Comparison of ENCODE assay signal across 8 mouse cellular contexts in genomic region chr6:140622391-140623225, GRCm38 (mm10). TPM values are rescaled to one million over a fixed set of nuclear protein-coding genes. Genes with fewer than 3 reads are reported as not detected.
DNase-seq lines count a peak whose midpoint lies in the region; ATAC-seq and TF ChIP-seq lines count a peak whose summit lies in the region.

Gene Aebp2 (plus strand): TSS chr6:140622663.

- peaks cover 21% of the 10 kb centered on the region for H3K4me1 ChIP-seq in embryonic fibroblast, embryonic 13.5 days (ENCODE audit: control insufficient read depth, insufficient read depth, low read length)
- peaks cover 32% of the 10 kb centered on the region for H3K4me1 ChIP-seq in heart, embryonic 13.5 days
- peaks cover 11% of the 10 kb centered on the region; the same call in 1 of the 2 replicates for H3K4me1 ChIP-seq in lung, postnatal 0 days (ENCODE audit: insufficient read depth, low read depth, low read length)
- H3K4me1 ChIP-seq in stomach, postnatal 0 days (replicated peaks; ENCODE audit: control insufficient read depth, insufficient read depth), result peaks cover 3% of the 10 kb centered on the region; the same call in 1 of the 2 replicates

- no peak for TF ChIP-seq EP300 in lung, postnatal 0 days (IDR thresholded peaks at IDR 0.05)
- TF ChIP-seq EP300 in stomach, postnatal 0 days (optimal IDR thresholded peaks at IDR 0.05), result no peak

- peak; percentile 24 for DNase-seq in layer of hippocampus, adult 11-12 months (ENCODE audit: low spot score)
- no peak for DNase-seq in layer of hippocampus, adult 9-10 months (ENCODE audit: low spot score)
- DNase-seq in ZHBTc4 (ENCODE audit: low read depth, low spot score), result peak; percentile 79
- DNase-seq in layer of hippocampus, adult 2 months (ENCODE audit: low spot score in 2 of 2), result no peak
- DNase-seq in lung, postnatal 0 days (ENCODE audit: low spot score), result no peak
- DNase-seq in stomach, postnatal 0 days (ENCODE audit: low spot score), result peak; percentile 24

- H3K4me2 ChIP-seq in heart, embryonic 13.5 days, result peak within 1 kb of the TSS; percentile 91
- H3K4me2 ChIP-seq in lung, postnatal 0 days (replicated peaks; ENCODE audit: low read depth, low read length), result peak within 1 kb of the TSS; percentile 76
- H3K4me2 ChIP-seq in stomach, postnatal 0 days (replicated peaks; ENCODE audit: low read depth), result peak within 1 kb of the TSS; percentile 75

- no peaks in the 10 kb centered on the region for H3K27me3 ChIP-seq in heart, embryonic 13.5 days (replicated peaks)
- no peaks in the 10 kb centered on the region for H3K27me3 ChIP-seq in lung, postnatal 0 days (replicated peaks; ENCODE audit: insufficient read depth, low read length)
- H3K27me3 ChIP-seq in stomach, postnatal 0 days (ENCODE audit: control insufficient read depth, insufficient read depth, low read length), result no peaks in the 10 kb centered on the region

- H3K27ac ChIP-seq in embryonic fibroblast, embryonic 13.5 days (ENCODE audit: insufficient read depth, low read length), result peak within 1 kb of the TSS; percentile 98
- peak within 1 kb of the TSS; percentile 97 for H3K27ac ChIP-seq in heart, embryonic 13.5 days (replicated peaks)
- peak within 1 kb of the TSS; percentile 99 for H3K27ac ChIP-seq in layer of hippocampus, adult 2 months
- peak within 1 kb of the TSS; percentile 95 for H3K27ac ChIP-seq in lung, postnatal 0 days (ENCODE audit: low read length)
- H3K27ac ChIP-seq in stomach, postnatal 0 days (replicated peaks), result peak within 1 kb of the TSS; percentile 97

- H3K36me3 ChIP-seq in heart, embryonic 13.5 days, result no peaks in the 10 kb centered on the region
- H3K36me3 ChIP-seq in lung, postnatal 0 days (ENCODE audit: insufficient read depth, low read length), result no peaks in the 10 kb centered on the region
- H3K36me3 ChIP-seq in stomach, postnatal 0 days (ENCODE audit: control insufficient read depth, insufficient read depth, low read length), result no peaks in the 10 kb centered on the region

- H3K9ac ChIP-seq in heart, embryonic 13.5 days, result peak within 1 kb of the TSS; percentile 93
- peak within 1 kb of the TSS; percentile 85 for H3K9ac ChIP-seq in lung, postnatal 0 days (replicated peaks; ENCODE audit: low read depth)
- peak within 1 kb of the TSS; percentile 97 for H3K9ac ChIP-seq in stomach, postnatal 0 days (ENCODE audit: low read length)

- peak within 1 kb of the TSS; percentile 7 for H3K4me3 ChIP-seq in embryonic fibroblast, embryonic 13.5 days (ENCODE audit: insufficient read depth, low read length)
- H3K4me3 ChIP-seq in heart, embryonic 13.5 days, result peak within 1 kb of the TSS; percentile 89
- H3K4me3 ChIP-seq in layer of hippocampus, adult 2 months, result peak within 1 kb of the TSS; percentile 79
- H3K4me3 ChIP-seq in lung, postnatal 0 days (ENCODE audit: low read depth, low read length), result peak within 1 kb of the TSS; percentile 97
- peak within 1 kb of the TSS; percentile 94 for H3K4me3 ChIP-seq in stomach, postnatal 0 days (ENCODE audit: low read depth, low read length)

- 39% methylated on average over 30 of the region's 30 CpGs for WGBS in heart, embryonic 13.5 days
- WGBS in lung, postnatal 0 days, result 41% methylated on average over 30 of the region's 30 CpGs
- WGBS in stomach, postnatal 0 days, result 42% methylated on average over 30 of the region's 30 CpGs

- peak; percentile 32; the same call in 1 of the 2 replicates for TF ChIP-seq POLR2A in embryonic fibroblast, embryonic 13.5 days (IDR thresholded peaks at IDR 0.05; ENCODE audit: low read depth, low read length)

- no peaks in the 10 kb centered on the region for H3K9me3 ChIP-seq in heart, embryonic 13.5 days
- no peaks in the 10 kb centered on the region for H3K9me3 ChIP-seq in lung, postnatal 0 days (ENCODE audit: low read length)
- H3K9me3 ChIP-seq in stomach, postnatal 0 days (ENCODE audit: control insufficient read depth, low read length), result no peaks in the 10 kb centered on the region

- no peak for ATAC-seq in heart, embryonic 13.5 days (ENCODE audit: extremely low read depth, insufficient number of reproducible peaks, low FRiP score, low TSS enrichment)
- no peak for ATAC-seq in lung, postnatal 0 days
- no peak; the same call in 1 of the 2 replicates for ATAC-seq in stomach, postnatal 0 days (ENCODE audit: low FRiP score, low TSS enrichment)

- no peak for TF ChIP-seq CTCF in embryonic fibroblast, embryonic 13.5 days (IDR thresholded peaks at IDR 0.05; ENCODE audit: borderline replicate concordance, insufficient read depth, low read length)
- no peak for TF ChIP-seq CTCF in layer of hippocampus, adult 2 months (conservative IDR thresholded peaks at IDR 0.05)
- no peak for TF ChIP-seq CTCF in lung, postnatal 0 days (IDR thresholded peaks at IDR 0.05)
- TF ChIP-seq CTCF in stomach, postnatal 0 days (IDR thresholded peaks at IDR 0.05; ENCODE audit: low read depth), result no peak

RNA-seq across cellular contexts. Expression of gene Aebp2, which starts in this region (rescaled TPM):
- polyA plus RNA-seq in embryonic fibroblast, embryonic 13.5 days (2011; ENCODE audit: insufficient read length, low read depth, missing spikeins), result 96.3 and 105 TPM in 2 replicates
- 6.7 and 7.2 TPM in 2 replicates for polyA plus RNA-seq in heart, embryonic 13.5 days (2015; fragmentation: Nextera tagmentation; extraction: Ambion mirVana)
- 10 to 100 TPM; 52.3 to 61.4 TPM for total RNA-seq in layer of hippocampus, adult 2 months (2021)
- polyA plus RNA-seq in lung, postnatal 0 days (2015; fragmentation: Nextera tagmentation; extraction: Ambion mirVana), result 7.6 and 9.9 TPM in 2 replicates
- polyA plus RNA-seq in stomach, postnatal 0 days (2015; fragmentation: Nextera tagmentation; extraction: Ambion mirVana), result 7.3 and 8.0 TPM in 2 replicates

Comparison
In these comparisons a context has a peak if more than half of its experiments do, and no peak if none do; other contexts are left out.
1. DNase-seq: peak in layer of hippocampus, adult 11-12 months (single experiment), ZHBTc4 (single experiment) and stomach, postnatal 0 days (single experiment); none in layer of hippocampus, adult 9-10 months (single experiment), layer of hippocampus, adult 2 months (0 of 2) and lung, postnatal 0 days (single experiment).
2. H3K4me3 ChIP-seq: peak in every context shown above with its lines; median percentile 97 in lung, postnatal 0 days; 94 in stomach, postnatal 0 days; 89 in heart, embryonic 13.5 days; 79 in layer of hippocampus, adult 2 months; 7 in embryonic fibroblast, embryonic 13.5 days.
3. Peak in every context shown above with its lines, with median percentiles within 50 percentile points of each other: H3K27ac ChIP-seq, H3K4me2 ChIP-seq and H3K9ac ChIP-seq.